Mouse (Mus musculus): ENCODE data around the gene Ccdc9. TPM values are rescaled to one million over a fixed set of nuclear protein-coding genes. Genes with fewer than 3 reads are reported as not detected.

Ccdc9 gene
- polyA plus RNA-seq, 1 experiment from 2014 or later = 18.8 TPM

DNA sequence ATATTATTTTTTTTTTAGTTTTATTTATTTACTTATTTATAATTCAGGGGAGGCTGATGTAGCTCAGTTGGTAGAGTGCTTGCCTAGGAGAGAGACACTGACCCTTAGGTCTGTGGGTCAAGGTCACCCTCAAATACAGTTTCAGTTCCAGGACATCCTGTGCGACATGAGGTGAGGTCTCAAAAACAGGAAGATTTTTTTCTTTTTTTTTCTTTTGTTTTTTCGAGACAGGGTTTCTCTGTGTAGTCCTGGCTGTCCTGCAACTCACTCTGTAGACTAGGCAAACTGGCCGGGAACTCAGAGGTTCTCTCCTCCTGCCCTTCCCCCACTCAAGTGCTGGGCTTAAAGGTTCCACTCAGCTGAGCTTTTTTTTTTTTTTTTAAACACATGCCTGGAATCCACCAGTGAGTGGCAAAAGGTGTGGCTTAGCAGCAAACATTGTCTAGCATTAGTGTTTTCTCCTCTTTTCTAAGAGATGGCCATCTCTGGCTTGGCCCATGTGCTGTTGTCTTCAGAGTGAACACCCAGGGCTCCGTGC lies 28.7 kb upstream of the Ccdc9 start:
- WGBS = 49% methylated on average over 4 of the region's 4 CpGs
- no peaks in the 10 kb centered on the region for H3K27me3 ChIP-seq (ENCODE audit: control insufficient read depth, insufficient read depth, low read length)
- no peak overlapping the region for H3K27ac ChIP-seq (ENCODE audit: low read length)
- H3K36me3 ChIP-seq (ENCODE audit: control insufficient read depth, insufficient read depth, low read length) = no peaks in the 10 kb centered on the region
- no peak overlapping the region for H3K4me2 ChIP-seq (ENCODE audit: low read depth, low read length)
- H3K9me3 ChIP-seq (replicated peaks; ENCODE audit: control insufficient read depth, low read length) = no peaks in the 10 kb centered on the region
- H3K4me1 ChIP-seq (ENCODE audit: control insufficient read depth, insufficient read depth, low read length) = peaks cover 23% of the 10 kb centered on the region
- no peak overlapping the region for H3K9ac ChIP-seq (ENCODE audit: low read length)
- no peak for ATAC-seq (ENCODE audit: insufficient read depth, low FRiP score)
- H3K4me3 ChIP-seq (replicated peaks; ENCODE audit: low read length) = no peak overlapping the region

DNA sequence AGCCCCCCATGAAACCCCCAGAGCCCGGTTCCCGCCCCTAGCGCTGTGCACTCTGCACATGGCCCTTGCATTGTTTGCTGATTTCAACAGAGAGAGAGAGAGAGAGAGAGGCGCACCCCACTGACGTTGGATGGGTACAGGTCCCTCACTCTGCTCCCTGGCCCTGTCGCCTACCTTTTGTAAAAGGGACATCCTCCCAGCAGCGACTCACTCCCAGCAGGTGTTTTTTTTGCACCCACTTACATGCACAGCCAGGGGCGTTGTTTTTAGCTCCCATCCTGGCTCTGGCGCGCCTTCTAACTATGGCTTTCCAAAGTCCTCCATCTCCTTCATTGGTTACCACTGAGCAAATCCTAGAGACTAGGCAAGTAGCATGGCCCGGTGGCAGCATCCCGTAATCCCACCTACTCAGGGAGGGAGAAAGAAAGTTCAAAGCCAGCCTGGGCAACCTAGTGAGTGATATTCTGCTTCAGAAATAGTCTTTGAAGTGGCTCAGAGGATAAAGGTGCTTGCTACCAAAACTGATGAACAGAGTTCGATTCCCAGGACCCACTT lies 27.7 kb upstream of the Ccdc9 start:
- WGBS = 13% methylated on average over 13 of the region's 13 CpGs
- H3K4me1 ChIP-seq (ENCODE audit: control insufficient read depth, insufficient read depth, low read length) = peaks cover 28% of the 10 kb centered on the region

DNA sequence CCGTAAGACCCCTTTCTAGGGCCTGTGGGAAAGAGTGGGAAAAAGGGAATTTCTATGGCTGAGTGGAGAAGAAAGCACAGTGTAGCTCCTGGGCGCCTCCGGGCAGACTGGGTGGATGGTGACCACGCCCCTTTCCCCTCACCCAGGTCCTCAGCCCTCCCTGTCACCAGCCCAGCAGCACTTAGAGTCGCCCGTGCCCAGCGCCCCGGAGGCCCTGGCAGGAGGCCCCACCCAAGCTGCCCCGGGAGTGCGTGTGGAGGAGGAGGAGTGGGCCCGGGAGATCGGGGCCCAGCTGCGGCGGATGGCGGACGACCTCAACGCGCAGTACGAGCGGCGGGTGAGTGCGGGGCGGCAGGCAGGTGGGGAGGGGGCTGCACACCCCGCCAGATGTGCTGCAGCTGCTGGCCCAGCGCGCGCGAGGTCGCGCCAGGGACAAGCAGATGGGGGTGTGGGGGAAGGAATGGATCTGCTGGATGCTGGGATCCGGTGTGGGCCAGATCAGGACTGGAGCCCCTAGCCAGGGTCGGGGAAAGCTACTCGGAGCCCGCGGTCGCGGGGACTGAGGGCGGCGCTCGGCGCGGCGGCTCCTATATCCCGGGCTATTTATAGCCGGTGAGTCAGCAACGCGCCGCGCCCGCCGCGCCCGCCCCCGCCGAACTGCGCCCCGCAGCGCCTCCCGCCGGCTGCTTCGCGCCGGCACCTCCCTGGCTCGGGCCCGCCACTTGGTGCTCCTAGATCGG lies 27.1 kb upstream of the Ccdc9 start:
- Histone ChIP-seq H3K4me1 (ENCODE audit: control insufficient read depth, insufficient read depth, low read length) (peaks cover 35% of the 10 kb centered on the region), H3K4me2 (ENCODE audit: low read depth, low read length) (peak overlapping the region; percentile 100), H3K9me3 (replicated peaks; ENCODE audit: control insufficient read depth, low read length) (no peaks in the 10 kb centered on the region), H3K27ac (ENCODE audit: low read length) (peak overlapping the region; percentile 99), H3K4me3 (replicated peaks; ENCODE audit: low read length) (peak overlapping the region; percentile 78), H3K9ac (ENCODE audit: low read length) (peak overlapping the region; percentile 95), H3K27me3 (ENCODE audit: control insufficient read depth, insufficient read depth, low read length) (no peaks in the 10 kb centered on the region), H3K36me3 (ENCODE audit: control insufficient read depth, insufficient read depth, low read length) (no peaks in the 10 kb centered on the region)
- ATAC-seq (ENCODE audit: insufficient read depth, low FRiP score) = peak; percentile 78
- under 1% methylated on average over 48 of the region's 66 CpGs for WGBS

More for the DNA sequence above, 27.7 kb upstream of the Ccdc9 start:
- no peaks in the 10 kb centered on the region for H3K27me3 ChIP-seq (ENCODE audit: control insufficient read depth, insufficient read depth, low read length)
- peak overlapping the region; percentile 99 for H3K27ac ChIP-seq (ENCODE audit: low read length)
- peak overlapping the region; percentile 78 for H3K4me3 ChIP-seq (replicated peaks; ENCODE audit: low read length)
- H3K36me3 ChIP-seq (ENCODE audit: control insufficient read depth, insufficient read depth, low read length) = no peaks in the 10 kb centered on the region
- ATAC-seq (ENCODE audit: insufficient read depth, low FRiP score) = no peak
- H3K4me2 ChIP-seq (ENCODE audit: low read depth, low read length) = peak overlapping the region; percentile 100
- H3K9ac ChIP-seq (ENCODE audit: low read length) = peak overlapping the region; percentile 95
- H3K9me3 ChIP-seq (replicated peaks; ENCODE audit: control insufficient read depth, low read length) = no peaks in the 10 kb centered on the region

DNA sequence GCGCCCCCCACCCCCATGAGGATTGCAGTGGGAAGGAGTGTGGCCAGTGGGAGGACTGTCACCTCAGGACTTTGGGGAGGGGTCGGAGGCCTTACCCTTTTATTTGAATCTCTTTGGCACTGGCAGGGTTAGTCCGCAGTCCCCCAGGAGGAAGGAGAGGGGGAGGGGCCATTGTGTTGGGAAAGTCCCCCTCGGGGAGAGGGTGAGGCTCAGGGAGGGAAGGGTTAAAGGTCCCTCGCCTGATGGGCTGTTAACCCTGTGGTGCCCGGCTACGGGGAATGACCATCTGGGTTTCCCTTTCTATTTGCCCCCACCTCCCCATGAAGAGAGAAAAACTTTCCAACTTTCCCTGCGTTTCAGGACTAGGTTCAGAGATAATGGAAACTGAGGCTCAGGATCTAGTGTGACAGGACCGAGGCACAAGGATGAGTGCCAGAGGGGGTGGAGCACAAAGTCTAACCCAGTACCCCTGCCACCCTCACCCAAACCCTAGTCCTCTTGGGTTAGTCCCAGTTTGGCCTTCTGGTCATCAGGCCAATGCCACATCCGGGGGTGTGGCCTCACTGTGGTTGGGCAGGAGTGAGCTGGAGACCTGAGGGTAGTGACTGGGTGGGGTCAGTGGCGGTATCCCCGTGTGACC lies 26.2 kb upstream of the Ccdc9 start:
- peak overlapping the region; percentile 99 for H3K27ac ChIP-seq (ENCODE audit: low read length)
- ATAC-seq (ENCODE audit: insufficient read depth, low FRiP score) = peak; percentile 34; the same call in 1 of the 2 replicates
- H3K36me3 ChIP-seq (ENCODE audit: control insufficient read depth, insufficient read depth, low read length) = no peaks in the 10 kb centered on the region
- no peaks in the 10 kb centered on the region for H3K27me3 ChIP-seq (ENCODE audit: control insufficient read depth, insufficient read depth, low read length)
- no peaks in the 10 kb centered on the region for H3K9me3 ChIP-seq (replicated peaks; ENCODE audit: control insufficient read depth, low read length)
- WGBS = 2% methylated on average over 12 of the region's 12 CpGs
- peaks cover 37% of the 10 kb centered on the region for H3K4me1 ChIP-seq (ENCODE audit: control insufficient read depth, insufficient read depth, low read length)
- peak overlapping the region; percentile 100 for H3K4me2 ChIP-seq (ENCODE audit: low read depth, low read length)
- H3K9ac ChIP-seq (ENCODE audit: low read length) = peak overlapping the region; percentile 95
- H3K4me3 ChIP-seq (replicated peaks; ENCODE audit: low read length) = peak overlapping the region; percentile 78

DNA sequence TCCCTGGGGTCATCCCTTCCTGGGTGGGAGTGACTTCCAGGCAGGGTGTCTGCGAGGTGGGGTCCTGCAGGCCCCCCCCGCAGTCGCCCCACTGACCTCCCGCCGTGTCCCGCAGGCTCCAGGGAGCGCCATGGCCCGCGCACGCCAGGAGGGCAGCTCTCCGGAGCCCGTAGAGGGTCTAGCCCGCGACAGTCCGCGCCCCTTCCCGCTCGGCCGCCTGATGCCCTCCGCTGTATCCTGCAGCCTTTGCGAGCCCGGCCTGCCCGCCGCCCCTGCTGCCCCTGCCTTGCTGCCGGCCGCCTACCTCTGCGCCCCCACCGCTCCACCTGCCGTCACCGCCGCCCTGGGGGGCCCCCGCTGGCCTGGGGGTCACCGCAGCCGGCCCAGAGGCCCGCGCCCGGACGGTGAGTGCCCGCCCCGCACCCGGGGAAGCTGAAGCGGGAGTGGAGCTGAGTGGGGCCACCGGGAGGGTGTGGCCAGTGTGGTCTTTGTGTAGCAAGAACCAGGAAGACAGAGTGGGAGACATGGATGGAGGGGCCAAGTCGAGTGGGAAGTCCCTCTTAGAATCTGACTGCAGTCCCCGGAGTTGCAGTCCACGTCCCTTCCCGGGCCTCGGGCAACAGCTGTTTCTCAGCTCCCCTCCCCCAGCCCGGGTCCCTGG lies 25.5 kb upstream of the Ccdc9 start:
- H3K4me3 ChIP-seq (replicated peaks; ENCODE audit: low read length) = peak overlapping the region; percentile 78
- peaks cover 37% of the 10 kb centered on the region for H3K4me1 ChIP-seq (ENCODE audit: control insufficient read depth, insufficient read depth, low read length)
- H3K4me2 ChIP-seq (ENCODE audit: low read depth, low read length) = peak overlapping the region; percentile 100
- no peaks in the 10 kb centered on the region for H3K9me3 ChIP-seq (replicated peaks; ENCODE audit: control insufficient read depth, low read length)
- H3K27ac ChIP-seq (ENCODE audit: low read length) = peak overlapping the region; percentile 99
- no peaks in the 10 kb centered on the region for H3K27me3 ChIP-seq (ENCODE audit: control insufficient read depth, insufficient read depth, low read length)
- ATAC-seq (ENCODE audit: insufficient read depth, low FRiP score) = peak; percentile 26; the same call in 1 of the 2 replicates
- WGBS = under 1% methylated on average over 48 of the region's 49 CpGs
- peak overlapping the region; percentile 95 for H3K9ac ChIP-seq (ENCODE audit: low read length)
- H3K36me3 ChIP-seq (ENCODE audit: control insufficient read depth, insufficient read depth, low read length) = no peaks in the 10 kb centered on the region

DNA sequence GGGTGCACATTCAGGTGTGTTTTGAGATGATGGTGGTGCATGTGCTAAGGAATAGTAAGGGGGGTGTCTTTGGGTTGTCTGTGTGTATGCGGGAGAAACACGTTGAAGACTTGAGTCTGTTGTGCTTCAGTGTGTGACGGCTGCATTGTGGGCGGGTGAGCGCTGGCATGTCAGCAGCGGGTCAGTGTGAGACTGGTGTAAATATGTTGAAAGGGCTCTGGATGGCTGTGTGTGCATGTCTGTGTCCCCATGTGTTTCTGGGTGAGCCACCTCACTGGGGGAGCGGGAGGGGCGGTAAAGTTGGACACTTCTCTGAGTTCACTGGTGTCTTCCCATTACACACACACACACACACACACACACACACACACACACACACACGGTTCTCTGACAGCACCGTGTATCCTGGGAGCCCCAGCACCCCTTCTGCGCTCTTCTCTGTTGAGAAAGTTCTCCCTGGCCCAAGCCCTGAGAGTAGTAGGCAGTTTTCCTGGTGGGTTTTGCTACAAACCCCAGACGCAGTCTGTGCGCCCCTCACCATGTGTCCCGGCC lies 24.9 kb upstream of the Ccdc9 start:
- Histone ChIP-seq H3K9me3 (replicated peaks; ENCODE audit: control insufficient read depth, low read length) (no peaks in the 10 kb centered on the region), H3K27me3 (ENCODE audit: control insufficient read depth, insufficient read depth, low read length) (no peaks in the 10 kb centered on the region), H3K36me3 (ENCODE audit: control insufficient read depth, insufficient read depth, low read length) (no peaks in the 10 kb centered on the region), H3K4me1 (ENCODE audit: control insufficient read depth, insufficient read depth, low read length) (peaks cover 37% of the 10 kb centered on the region), H3K4me2 (ENCODE audit: low read depth, low read length) (peak overlapping the region; percentile 100), H3K9ac (ENCODE audit: low read length) (peak overlapping the region; percentile 95), H3K27ac (ENCODE audit: low read length) (peak overlapping the region; percentile 99), H3K4me3 (replicated peaks; ENCODE audit: low read length) (peak overlapping the region; percentile 78)
- ATAC-seq (ENCODE audit: insufficient read depth, low FRiP score) = no peak
- 2% methylated on average over 14 of the region's 14 CpGs for WGBS

DNA sequence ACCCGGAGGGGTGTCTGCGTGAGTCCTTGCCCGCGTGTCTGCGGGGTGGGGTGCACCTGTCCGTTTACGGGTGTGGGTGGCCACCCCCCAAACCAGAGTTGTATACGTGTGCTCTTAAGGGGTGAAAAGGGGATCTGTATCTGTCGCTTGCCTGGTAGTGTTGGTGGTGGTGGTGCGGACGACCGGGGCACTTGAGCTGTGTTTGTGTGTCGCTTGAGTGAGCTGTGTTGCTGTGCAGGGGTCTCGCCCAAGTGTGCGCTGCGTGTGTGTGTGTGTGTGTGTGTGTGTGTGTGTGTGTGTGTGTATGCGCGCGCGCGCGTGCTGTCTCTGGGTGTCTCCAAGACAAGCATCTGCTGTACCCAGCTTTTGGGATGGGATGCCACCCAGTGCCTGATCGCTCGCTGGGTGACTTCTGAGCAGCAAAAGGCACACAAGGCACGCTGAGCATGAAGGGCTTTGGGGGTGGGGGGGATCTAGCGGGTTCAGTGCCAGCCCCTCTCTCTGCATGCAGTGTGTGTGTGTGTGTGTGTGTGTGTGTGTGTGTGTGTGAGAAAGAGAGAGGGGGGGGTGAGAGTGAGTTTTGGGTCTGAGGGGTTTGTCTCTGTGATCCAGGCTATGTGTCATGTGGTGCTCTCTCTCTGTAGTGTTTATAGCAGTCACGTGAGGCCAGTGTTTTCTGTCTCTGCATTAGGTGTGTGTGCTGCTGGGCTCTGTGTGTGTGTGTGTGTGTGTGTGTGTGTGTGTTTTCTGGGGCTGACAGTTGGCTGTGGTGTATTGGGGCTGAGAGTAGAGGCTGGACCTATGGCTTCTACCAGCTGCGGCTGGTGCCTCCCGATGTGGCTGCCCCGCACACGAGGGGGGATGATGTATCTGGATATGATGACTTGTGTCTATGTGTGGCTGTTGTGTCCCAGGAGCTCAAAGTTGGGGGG lies 24.2 kb upstream of the Ccdc9 start:
- Histone ChIP-seq H3K4me3 (replicated peaks; ENCODE audit: low read length) (peak overlapping the region; percentile 78), H3K9ac (ENCODE audit: low read length) (peak overlapping the region; percentile 78), H3K4me2 (ENCODE audit: low read depth, low read length) (peak overlapping the region; percentile 100), H3K36me3 (ENCODE audit: control insufficient read depth, insufficient read depth, low read length) (no peaks in the 10 kb centered on the region), H3K4me1 (ENCODE audit: control insufficient read depth, insufficient read depth, low read length) (peaks cover 37% of the 10 kb centered on the region), H3K9me3 (replicated peaks; ENCODE audit: control insufficient read depth, low read length) (no peaks in the 10 kb centered on the region), H3K27me3 (ENCODE audit: control insufficient read depth, insufficient read depth, low read length) (no peaks in the 10 kb centered on the region), H3K27ac (ENCODE audit: low read length) (peak overlapping the region; percentile 21)
- ATAC-seq (ENCODE audit: insufficient read depth, low FRiP score) = no peak
- WGBS = 1% methylated on average over 31 of the region's 31 CpGs

DNA sequence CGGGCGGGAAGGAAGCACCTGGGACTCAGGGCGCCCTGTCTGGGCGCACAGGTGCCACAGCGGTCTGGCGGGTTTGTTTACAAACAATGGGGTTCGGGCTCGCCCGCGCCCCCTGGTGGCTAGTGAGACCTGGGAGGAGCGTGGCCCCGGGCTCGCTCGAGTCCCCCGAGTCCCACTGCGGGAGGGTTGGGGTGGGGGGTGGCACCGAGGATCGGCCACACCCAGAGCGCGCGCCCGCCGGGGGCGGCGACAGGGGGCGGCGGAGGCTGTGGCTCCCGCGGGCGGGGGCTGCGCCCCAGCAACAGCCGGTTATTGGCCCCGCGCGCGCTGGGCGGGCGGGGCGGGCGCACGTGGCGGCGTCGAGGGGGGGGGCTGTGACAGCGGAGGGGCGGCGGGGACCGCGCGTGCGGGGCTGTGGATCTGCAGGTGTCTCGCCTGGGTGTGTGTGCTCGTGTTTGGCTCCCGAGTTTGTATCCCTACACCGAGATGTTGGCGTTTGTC lies 23.5 kb upstream of the Ccdc9 start:
- H3K27ac ChIP-seq (ENCODE audit: low read length) = peak overlapping the region; percentile 59
- WGBS = under 1% methylated on average over 52 of the region's 56 CpGs
- H3K27me3 ChIP-seq (ENCODE audit: control insufficient read depth, insufficient read depth, low read length) = no peaks in the 10 kb centered on the region
- H3K4me1 ChIP-seq (ENCODE audit: control insufficient read depth, insufficient read depth, low read length) = peaks cover 37% of the 10 kb centered on the region
- H3K4me2 ChIP-seq (ENCODE audit: low read depth, low read length) = peak overlapping the region; percentile 100
- H3K9me3 ChIP-seq (replicated peaks; ENCODE audit: control insufficient read depth, low read length) = no peaks in the 10 kb centered on the region
- H3K36me3 ChIP-seq (ENCODE audit: control insufficient read depth, insufficient read depth, low read length) = no peaks in the 10 kb centered on the region
- ATAC-seq (ENCODE audit: insufficient read depth, low FRiP score) = peak; percentile 33
- H3K4me3 ChIP-seq (replicated peaks; ENCODE audit: low read length) = peak overlapping the region; percentile 78
- peak overlapping the region; percentile 78 for H3K9ac ChIP-seq (ENCODE audit: low read length)
